Comparison of ENCODE assay signal across 8 mouse cellular contexts in genomic region chr11:4308514-4309450, GRCm38 (mm10). TPM values are rescaled to one million over a fixed set of nuclear protein-coding genes. Genes with fewer than 3 reads are reported as not detected.
DNase-seq lines count a peak whose midpoint lies in the region; ATAC-seq and TF ChIP-seq lines count a peak whose summit lies in the region.

No protein-coding gene starts in this region.

- H3K4me1 ChIP-seq in embryonic facial prominence, embryonic 15.5 days = peaks cover 21% of the 10 kb centered on the region
- H3K4me1 ChIP-seq in intestine, embryonic 16.5 days (ENCODE audit: control insufficient read depth, insufficient read depth, low read length) = no peaks in the 10 kb centered on the region
- H3K4me1 ChIP-seq in neural tube, embryonic 14.5 days (ENCODE audit: control insufficient read depth, insufficient read depth, low read length) = no peaks in the 10 kb centered on the region

- no peaks in the 10 kb centered on the region for H3K79me2 ChIP-seq in C2C12 (ENCODE audit: control insufficient read depth, insufficient read depth)

- H3K79me3 ChIP-seq in C2C12 (ENCODE audit: low read depth) = no peaks in the 10 kb centered on the region

- peak overlapping the region; percentile 40 for H3K4me2 ChIP-seq in embryonic facial prominence, embryonic 15.5 days (replicated peaks)
- H3K4me2 ChIP-seq in intestine, embryonic 16.5 days (ENCODE audit: low read depth, low read length) = 0 out of 2 replicates have a peak overlapping the region, but pooled peaks have one; percentile 1
- no peak overlapping the region; the same call in 1 of the 2 replicates for H3K4me2 ChIP-seq in neural tube, embryonic 14.5 days (ENCODE audit: low read depth, low read length)

- H3K4me3 ChIP-seq in C2C12 (ENCODE audit: insufficient read depth, poor library complexity, severe bottlenecking) = no peak overlapping the region
- 0 out of 2 replicates have a peak overlapping the region, but pooled peaks have one; percentile 4 for H3K4me3 ChIP-seq in embryonic facial prominence, embryonic 15.5 days (replicated peaks)
- no peak overlapping the region for H3K4me3 ChIP-seq in intestine, embryonic 16.5 days (ENCODE audit: low read length)
- H3K4me3 ChIP-seq in neural tube, embryonic 14.5 days (ENCODE audit: low read depth, low read length) = no peak overlapping the region

- WGBS in embryonic facial prominence, embryonic 15.5 days = 16% methylated on average over 25 of the region's 25 CpGs
- 43% methylated on average over 25 of the region's 25 CpGs for WGBS in intestine, embryonic 16.5 days
- WGBS in neural tube, embryonic 14.5 days = 55% methylated on average over 25 of the region's 25 CpGs

- no peaks in the 10 kb centered on the region for H3K36me3 ChIP-seq in C2C12 (ENCODE audit: control insufficient read depth, insufficient read depth)
- H3K36me3 ChIP-seq in embryonic facial prominence, embryonic 15.5 days = no peaks in the 10 kb centered on the region
- no peaks in the 10 kb centered on the region for H3K36me3 ChIP-seq in intestine, embryonic 16.5 days (ENCODE audit: control insufficient read depth, insufficient read depth, low read length)
- no peaks in the 10 kb centered on the region for H3K36me3 ChIP-seq in neural tube, embryonic 14.5 days (ENCODE audit: control insufficient read depth, insufficient read depth, low read length)

- no peaks in the 10 kb centered on the region for H3K9me3 ChIP-seq in embryonic facial prominence, embryonic 15.5 days (replicated peaks)
- H3K9me3 ChIP-seq in intestine, embryonic 16.5 days (ENCODE audit: control insufficient read depth, low read length) = no peaks in the 10 kb centered on the region
- H3K9me3 ChIP-seq in neural tube, embryonic 14.5 days (ENCODE audit: control insufficient read depth, low read length) = no peaks in the 10 kb centered on the region

- no peak for TF ChIP-seq CTCF in C2C12 (IDR thresholded peaks at IDR 0.05; ENCODE audit: control insufficient read depth, insufficient read depth, insufficient read length)

- H3K27ac ChIP-seq in embryonic facial prominence, embryonic 15.5 days (replicated peaks) = peak overlapping the region; percentile 88
- no peak overlapping the region for H3K27ac ChIP-seq in intestine, embryonic 16.5 days (ENCODE audit: low read length)
- H3K27ac ChIP-seq in neural tube, embryonic 14.5 days (ENCODE audit: low read depth, low read length) = peak overlapping the region; percentile 34; the same call in 1 of the 2 replicates

- DNase-seq in cerebellum, adult 9-10 months = peak; percentile 43
- DNase-seq in cerebellum, adult 11-12 months = no peak
- no peak for DNase-seq in frontal cortex, postnatal 14 days (ENCODE audit: low spot score in 2 of 2)
- no peak for DNase-seq in urinary bladder, postnatal 10 days (ENCODE audit: low spot score)

- H3K9ac ChIP-seq in embryonic facial prominence, embryonic 15.5 days = no peak overlapping the region
- H3K9ac ChIP-seq in intestine, embryonic 16.5 days (ENCODE audit: low read depth, low read length) = no peak overlapping the region
- H3K9ac ChIP-seq in neural tube, embryonic 14.5 days (replicated peaks; ENCODE audit: low read depth, low read length) = no peak overlapping the region; the same call in 1 of the 2 replicates

- peak; percentile 81; the same call in 1 of the 2 replicates for ATAC-seq in embryonic facial prominence, embryonic 15.5 days (ENCODE audit: insufficient number of reproducible peaks, low FRiP score, low TSS enrichment, low read depth)
- ATAC-seq in intestine, embryonic 16.5 days = no peak
- ATAC-seq in neural tube, embryonic 14.5 days (ENCODE audit: low read depth) = no peak

- no peaks in the 10 kb centered on the region for H3K27me3 ChIP-seq in C2C12 (ENCODE audit: control insufficient read depth, insufficient read depth, insufficient read length)
- H3K27me3 ChIP-seq in embryonic facial prominence, embryonic 15.5 days = no peaks in the 10 kb centered on the region
- no peaks in the 10 kb centered on the region for H3K27me3 ChIP-seq in intestine, embryonic 16.5 days (replicated peaks; ENCODE audit: control insufficient read depth, insufficient read depth, low read length)
- no peaks in the 10 kb centered on the region for H3K27me3 ChIP-seq in neural tube, embryonic 14.5 days (ENCODE audit: control insufficient read depth, insufficient read depth, low read length)

- H3ac ChIP-seq in C2C12 (ENCODE audit: control insufficient read depth, insufficient read length, low read depth) = peak overlapping the region; percentile 54

TF ChIP-seq in C2C12, 6 proteins besides CTCF, POLR2A, EP300 and RAD21:
- TF ChIP-seq MYOD1 (IDR thresholded peaks at IDR 0.05; ENCODE audit: control insufficient read depth, insufficient read length, low read depth) = peak; percentile 16
- TF ChIP-seq CEBPB (IDR thresholded peaks at IDR 0.05; ENCODE audit: low read depth) = peak; percentile 60
- TF ChIP-seq USF1 (IDR thresholded peaks at IDR 0.05; ENCODE audit: low read depth) = no peak
- TF ChIP-seq MYOG (IDR thresholded peaks at IDR 0.05; ENCODE audit: control insufficient read depth, extremely low read depth, insufficient read length) = no peak
- peak; percentile 40 for TF ChIP-seq FOSL1 (IDR thresholded peaks at IDR 0.05; ENCODE audit: insufficient read depth, low read length, poor library complexity, severe bottlenecking)
- peak; percentile 65 for TF ChIP-seq MAX (IDR thresholded peaks at IDR 0.05)

RNA-seq across cellular contexts. Expression of gene Lif, which starts 51.4 kb away (rescaled TPM):
- polyA plus RNA-seq in C2C12 (2012; fragmentation: generic; extraction: Trizol) = 1.0 TPM
- polyA plus RNA-seq in embryonic facial prominence, embryonic 15.5 days (2015; fragmentation: Nextera tagmentation; extraction: Ambion mirVana) = 0.32 and 0.67 TPM in 2 replicates
- 0.95 and 0.98 TPM in 2 replicates for polyA plus RNA-seq in intestine, embryonic 16.5 days (2015; fragmentation: Nextera tagmentation; extraction: Ambion mirVana)
- 0.06 TPM in 1 of 2 replicates, not detected in the other for polyA plus RNA-seq in neural tube, embryonic 14.5 days (2014; fragmentation: Nextera tagmentation; extraction: Ambion mirVana)
